Mouse (Mus musculus): ENCODE data around the gene Tmem53. TPM values are rescaled to one million over a fixed set of nuclear protein-coding genes. Genes with fewer than 3 reads are reported as not detected.
"Not testable (repeated sequence)": the region's sequence is repeated elsewhere in the genome, so short reads cannot be mapped to it uniquely, and the experiment has no call there.

Gene Tmem53
- polyA plus RNA-seq, 1 experiment from 2014 or later, result 7.3 TPM

DNA sequence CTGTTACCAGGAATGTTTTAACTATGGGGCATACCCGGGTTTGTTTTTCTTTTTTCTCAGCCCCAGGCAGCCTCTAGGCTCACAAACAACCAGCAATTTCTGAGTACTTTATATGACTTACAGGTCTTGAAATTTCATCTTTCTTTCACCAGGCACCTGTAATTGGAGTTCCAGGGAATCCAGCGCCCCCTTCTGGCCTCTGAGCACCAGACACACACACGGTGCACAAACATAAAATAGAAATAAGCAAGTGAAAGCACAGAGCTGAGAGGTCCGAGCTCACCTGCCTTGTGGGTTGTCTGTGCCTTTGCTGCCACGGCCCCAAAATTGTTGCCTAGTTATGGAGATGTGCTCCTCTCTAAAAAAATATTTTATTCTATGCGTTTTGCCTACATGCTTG lies 8.2 kb downstream of the Tmem53 start:
- not testable (repeated sequence) for H3K4me2 ChIP-seq (ENCODE audit: low read depth, low read length); H3K9me3 ChIP-seq (ENCODE audit: control insufficient read depth, low read length); ATAC-seq (ENCODE audit: low read depth); H3K36me3 ChIP-seq (ENCODE audit: control insufficient read depth, insufficient read depth, low read length); H3K9ac ChIP-seq (replicated peaks; ENCODE audit: low read depth, low read length); H3K27me3 ChIP-seq (ENCODE audit: control insufficient read depth, insufficient read depth, low read length); H3K4me3 ChIP-seq (ENCODE audit: low read depth, low read length); H3K4me1 ChIP-seq (ENCODE audit: control insufficient read depth, insufficient read depth, low read length); H3K27ac ChIP-seq (ENCODE audit: low read depth, low read length)
- WGBS, result 79% methylated on average over 6 of the region's 6 CpGs

DNA sequence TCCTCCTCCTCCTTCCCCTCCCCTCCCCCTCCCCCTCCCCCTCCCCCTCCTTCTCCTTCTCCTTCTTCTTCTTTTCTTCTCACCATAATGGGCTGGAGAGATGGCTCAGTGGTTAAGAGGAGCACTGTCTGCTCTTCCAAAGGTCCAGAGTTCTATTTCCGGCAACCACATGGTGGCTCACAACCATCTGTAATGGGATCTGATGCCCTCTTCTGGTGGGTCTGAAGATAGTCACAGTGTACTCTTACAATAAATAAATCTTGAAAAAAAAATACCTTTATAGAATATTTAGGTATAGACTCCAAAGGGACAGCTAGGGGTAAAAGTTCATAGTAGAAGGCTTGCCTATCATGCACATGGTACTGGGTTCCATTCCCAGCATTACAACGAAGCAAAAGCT lies 9.5 kb downstream of the Tmem53 start:
- Histone ChIP-seq H3K9ac (replicated peaks; ENCODE audit: low read depth, low read length) (no peak overlapping the region), H3K27me3 (ENCODE audit: control insufficient read depth, insufficient read depth, low read length) (no peaks in the 10 kb centered on the region), H3K4me3 (ENCODE audit: low read depth, low read length) (no peak overlapping the region), H3K4me1 (ENCODE audit: control insufficient read depth, insufficient read depth, low read length) (no peaks in the 10 kb centered on the region), H3K36me3 (ENCODE audit: control insufficient read depth, insufficient read depth, low read length) (no peaks in the 10 kb centered on the region), H3K9me3 (ENCODE audit: control insufficient read depth, low read length) (no peaks in the 10 kb centered on the region), H3K4me2 (ENCODE audit: low read depth, low read length) (no peak overlapping the region), H3K27ac (ENCODE audit: low read depth, low read length) (no peak overlapping the region)
- WGBS, result 88% methylated on average over 2 of the region's 2 CpGs
- no peak for ATAC-seq (ENCODE audit: low read depth)

DNA sequence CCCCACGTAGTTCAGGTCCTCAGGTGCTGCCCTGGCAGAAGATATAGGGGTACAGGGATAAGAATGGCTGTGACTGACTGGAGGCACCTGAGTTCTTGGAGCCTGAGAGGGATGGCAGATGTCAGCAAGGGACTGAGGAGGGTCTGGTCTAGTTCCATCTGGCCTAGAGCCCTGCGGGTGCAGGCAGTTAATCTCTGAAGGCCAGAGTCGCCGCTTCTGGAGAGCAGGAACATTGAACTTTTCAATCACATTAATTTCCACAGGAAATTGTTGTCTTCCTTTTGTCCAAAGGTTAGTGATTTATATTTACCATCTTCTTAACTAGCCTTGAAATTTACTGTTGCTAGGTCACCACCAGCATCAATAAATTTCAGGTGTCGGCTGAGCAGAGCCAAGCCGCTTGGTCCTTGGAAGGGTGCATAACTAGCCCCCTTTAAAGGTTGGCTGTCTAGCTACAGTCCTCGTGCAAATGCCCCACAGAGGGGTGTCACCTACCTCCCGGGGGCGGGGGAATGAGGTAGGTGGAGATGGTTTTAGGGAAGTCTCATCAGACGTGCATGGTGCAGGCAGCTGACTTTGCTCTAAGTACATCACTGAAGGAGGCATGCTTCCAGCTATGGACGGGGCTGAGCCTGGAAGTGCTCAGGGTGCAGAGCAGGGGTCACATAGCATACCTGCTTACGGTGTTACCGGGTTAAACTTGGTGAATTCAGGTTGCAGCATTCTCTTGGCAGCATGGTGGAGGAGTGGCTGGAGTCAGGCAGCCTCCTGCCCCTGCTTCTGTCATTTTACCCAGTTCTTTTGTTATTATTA lies 10.6 kb downstream of the Tmem53 start:
- peak; percentile 31; the same call in 1 of the 2 replicates for ATAC-seq (ENCODE audit: low read depth)
- H3K9ac ChIP-seq (replicated peaks; ENCODE audit: low read depth, low read length), result no peak overlapping the region
- H3K4me2 ChIP-seq (ENCODE audit: low read depth, low read length), result no peak overlapping the region
- H3K27me3 ChIP-seq (ENCODE audit: control insufficient read depth, insufficient read depth, low read length), result no peaks in the 10 kb centered on the region
- WGBS, result 42% methylated on average over 13 of the region's 13 CpGs
- no peak overlapping the region for H3K4me3 ChIP-seq (ENCODE audit: low read depth, low read length)
- H3K27ac ChIP-seq (ENCODE audit: low read depth, low read length), result no peak overlapping the region
- no peaks in the 10 kb centered on the region for H3K36me3 ChIP-seq (ENCODE audit: control insufficient read depth, insufficient read depth, low read length)
- H3K4me1 ChIP-seq (ENCODE audit: control insufficient read depth, insufficient read depth, low read length), result no peaks in the 10 kb centered on the region
- no peaks in the 10 kb centered on the region for H3K9me3 ChIP-seq (ENCODE audit: control insufficient read depth, low read length)

DNA sequence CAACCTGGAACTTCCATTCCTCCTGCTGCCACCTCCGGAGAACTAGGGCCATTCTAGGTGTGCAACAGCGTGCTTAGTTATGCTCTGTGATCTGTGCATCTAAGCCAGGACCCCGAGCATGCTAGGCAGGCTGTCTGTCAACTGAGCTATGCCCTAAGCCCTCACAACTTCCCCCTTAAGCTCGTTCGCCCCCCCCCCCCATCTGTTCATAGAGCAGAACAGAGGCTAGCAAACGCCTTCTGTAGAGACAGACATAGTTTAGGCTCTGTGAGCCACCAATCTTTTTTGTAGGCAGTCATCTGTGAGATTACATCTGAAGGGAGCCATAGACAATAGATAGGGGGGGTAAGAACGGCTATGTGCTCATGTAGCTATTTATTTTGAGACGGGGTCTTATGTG lies 11.2 kb downstream of the Tmem53 start:
- H3K9me3 ChIP-seq (ENCODE audit: control insufficient read depth, low read length), result no peaks in the 10 kb centered on the region
- no peaks in the 10 kb centered on the region for H3K27me3 ChIP-seq (ENCODE audit: control insufficient read depth, insufficient read depth, low read length)
- 61% methylated on average over 8 of the region's 8 CpGs for WGBS
- H3K9ac ChIP-seq (replicated peaks; ENCODE audit: low read depth, low read length), result no peak overlapping the region
- no peaks in the 10 kb centered on the region for H3K4me1 ChIP-seq (ENCODE audit: control insufficient read depth, insufficient read depth, low read length)
- no peaks in the 10 kb centered on the region for H3K36me3 ChIP-seq (ENCODE audit: control insufficient read depth, insufficient read depth, low read length)
- H3K27ac ChIP-seq (ENCODE audit: low read depth, low read length), result no peak overlapping the region
- ATAC-seq (ENCODE audit: low read depth), result no peak
- no peak overlapping the region for H3K4me3 ChIP-seq (ENCODE audit: low read depth, low read length)
- no peak overlapping the region for H3K4me2 ChIP-seq (ENCODE audit: low read depth, low read length)

DNA sequence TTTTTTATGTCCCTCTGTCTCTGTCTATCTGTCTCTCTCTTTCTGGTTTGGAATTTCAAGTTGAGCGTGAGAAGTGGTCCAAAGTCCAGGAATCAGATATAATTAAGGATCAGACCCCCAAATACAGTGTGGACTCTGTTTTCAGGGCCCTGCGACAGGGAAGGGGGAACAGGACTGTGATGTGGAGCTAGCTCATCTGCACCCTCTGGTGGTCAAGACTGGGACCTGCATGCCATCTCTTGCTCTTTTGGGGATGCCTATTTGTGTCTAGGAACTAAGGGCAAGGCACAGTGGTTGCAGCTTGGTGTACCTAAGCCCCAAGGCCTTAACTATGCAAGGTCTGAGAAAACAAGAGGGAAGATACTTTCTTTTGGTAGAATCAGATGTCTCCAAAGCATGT lies 15.5 kb downstream of the Tmem53 start:
- H3K4me1 ChIP-seq (ENCODE audit: control insufficient read depth, insufficient read depth, low read length), result no peaks in the 10 kb centered on the region
- no peak overlapping the region for H3K4me2 ChIP-seq (ENCODE audit: low read depth, low read length)
- H3K9me3 ChIP-seq (ENCODE audit: control insufficient read depth, low read length), result no peaks in the 10 kb centered on the region
- WGBS, result 7% methylated on average over 2 of the region's 2 CpGs
- no peaks in the 10 kb centered on the region for H3K27me3 ChIP-seq (ENCODE audit: control insufficient read depth, insufficient read depth, low read length)
- peaks cover 6% of the 10 kb centered on the region; the same call in 1 of the 2 replicates for H3K36me3 ChIP-seq (ENCODE audit: control insufficient read depth, insufficient read depth, low read length)
- no peak overlapping the region for H3K27ac ChIP-seq (ENCODE audit: low read depth, low read length)
- no peak overlapping the region for H3K9ac ChIP-seq (replicated peaks; ENCODE audit: low read depth, low read length)
- ATAC-seq (ENCODE audit: low read depth), result no peak
- no peak overlapping the region for H3K4me3 ChIP-seq (ENCODE audit: low read depth, low read length)

DNA sequence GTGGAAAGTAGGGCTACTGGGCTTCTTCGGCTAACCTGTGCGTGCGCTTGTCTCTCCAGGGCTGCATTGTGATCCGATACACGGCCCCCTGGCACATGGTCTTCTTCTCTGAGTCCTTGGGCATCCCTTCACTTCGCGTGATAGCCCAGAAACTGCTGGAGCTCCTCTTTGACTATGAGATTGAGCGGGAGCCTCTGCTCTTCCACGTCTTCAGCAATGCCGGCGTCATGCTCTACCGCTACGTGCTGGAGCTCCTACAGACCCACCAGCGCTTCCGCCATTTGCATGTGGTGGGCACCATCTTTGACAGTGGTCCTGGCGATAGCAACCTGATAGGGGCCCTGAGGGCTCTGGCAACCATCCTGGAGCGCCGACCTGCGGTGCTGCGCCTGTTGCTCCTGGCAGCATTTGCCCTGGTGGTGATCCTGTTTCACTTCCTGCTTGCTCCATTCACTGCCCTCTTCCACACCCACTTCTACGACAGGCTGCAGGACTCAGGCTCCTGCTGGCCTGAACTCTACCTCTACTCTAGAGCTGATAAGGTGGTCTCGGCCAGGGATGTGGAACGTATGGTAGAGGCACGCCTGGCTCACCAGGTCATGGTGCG lies 16.2 kb downstream of the Tmem53 start:
- Histone ChIP-seq H3K27me3 (ENCODE audit: control insufficient read depth, insufficient read depth, low read length) (no peaks in the 10 kb centered on the region), H3K4me2 (ENCODE audit: low read depth, low read length) (no peak overlapping the region), H3K9me3 (ENCODE audit: control insufficient read depth, low read length) (no peaks in the 10 kb centered on the region), H3K36me3 (ENCODE audit: control insufficient read depth, insufficient read depth, low read length) (peaks cover 13% of the 10 kb centered on the region; the same call in 1 of the 2 replicates), H3K9ac (replicated peaks; ENCODE audit: low read depth, low read length) (no peak overlapping the region), H3K4me3 (ENCODE audit: low read depth, low read length) (no peak overlapping the region), H3K27ac (ENCODE audit: low read depth, low read length) (no peak overlapping the region), H3K4me1 (ENCODE audit: control insufficient read depth, insufficient read depth, low read length) (0 out of 2 replicates have a peak, but pooled peaks cover 3% of the 10 kb centered on the region)
- no peak for ATAC-seq (ENCODE audit: low read depth)
- WGBS, result 89% methylated on average over 25 of the region's 25 CpGs

DNA sequence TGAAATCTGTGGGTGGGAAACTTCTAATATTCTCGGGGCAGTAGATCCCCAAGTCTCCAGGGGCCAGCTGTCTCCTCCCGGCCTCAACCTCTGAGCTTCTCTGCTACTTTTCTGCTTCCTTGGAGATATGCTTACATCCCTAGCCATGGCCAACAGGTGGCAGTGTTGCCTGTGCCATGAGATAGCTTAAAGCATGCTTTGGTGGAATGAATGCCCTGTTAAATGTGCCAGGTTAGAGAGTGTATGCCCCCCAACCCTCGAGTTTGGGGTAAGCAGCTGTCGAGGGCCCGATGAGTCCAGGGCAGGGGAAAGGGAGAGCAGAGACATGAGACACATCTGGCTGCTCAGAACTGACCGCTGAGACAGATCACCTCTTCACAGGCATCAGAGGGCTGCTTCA lies 18.5 kb downstream of the Tmem53 start:
- Histone ChIP-seq H3K9ac (replicated peaks; ENCODE audit: low read depth, low read length) (no peak overlapping the region), H3K9me3 (ENCODE audit: control insufficient read depth, low read length) (no peaks in the 10 kb centered on the region), H3K36me3 (ENCODE audit: control insufficient read depth, insufficient read depth, low read length) (peaks cover 20% of the 10 kb centered on the region; the same call in 1 of the 2 replicates), H3K4me1 (ENCODE audit: control insufficient read depth, insufficient read depth, low read length) (0 out of 2 replicates have a peak, but pooled peaks cover 5% of the 10 kb centered on the region), H3K27ac (ENCODE audit: low read depth, low read length) (no peak overlapping the region), H3K27me3 (ENCODE audit: control insufficient read depth, insufficient read depth, low read length) (no peaks in the 10 kb centered on the region), H3K4me3 (ENCODE audit: low read depth, low read length) (no peak overlapping the region), H3K4me2 (ENCODE audit: low read depth, low read length) (no peak overlapping the region)
- peak; percentile 32; the same call in 1 of the 2 replicates for ATAC-seq (ENCODE audit: low read depth)
- 9% methylated on average over 6 of the region's 6 CpGs for WGBS

DNA sequence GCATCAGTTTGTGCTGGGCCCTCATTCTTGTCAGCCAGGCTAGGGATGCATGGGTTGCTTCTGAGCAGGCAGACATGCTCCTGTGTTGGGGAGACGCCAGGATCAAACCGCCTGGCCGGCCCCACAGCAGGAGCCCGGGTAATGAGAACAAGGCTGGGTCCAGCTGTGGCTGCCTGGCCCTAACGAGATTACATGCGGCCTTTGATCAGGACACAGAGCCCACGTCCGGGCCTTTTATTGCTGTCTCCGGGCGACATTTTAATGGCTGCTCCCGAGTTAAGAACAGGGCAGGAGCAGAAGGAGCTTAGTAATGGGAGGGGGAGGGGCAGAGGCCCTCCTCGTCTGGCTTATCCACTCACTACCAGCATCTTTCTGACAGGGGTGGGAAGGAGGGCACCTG lies 20.7 kb downstream of the Tmem53 start:
- Histone ChIP-seq H3K4me1 (ENCODE audit: control insufficient read depth, insufficient read depth, low read length) (peaks cover 11% of the 10 kb centered on the region; the same call in 1 of the 2 replicates), H3K27ac (ENCODE audit: low read depth, low read length) (no peak overlapping the region), H3K27me3 (ENCODE audit: control insufficient read depth, insufficient read depth, low read length) (no peaks in the 10 kb centered on the region), H3K36me3 (ENCODE audit: control insufficient read depth, insufficient read depth, low read length) (peaks cover 28% of the 10 kb centered on the region), H3K4me2 (ENCODE audit: low read depth, low read length) (no peak overlapping the region), H3K4me3 (ENCODE audit: low read depth, low read length) (no peak overlapping the region), H3K9me3 (ENCODE audit: control insufficient read depth, low read length) (no peaks in the 10 kb centered on the region), H3K9ac (replicated peaks; ENCODE audit: low read depth, low read length) (no peak overlapping the region)
- peak; percentile 26; the same call in 1 of the 2 replicates for ATAC-seq (ENCODE audit: low read depth)
- WGBS, result 3% methylated on average over 11 of the region's 12 CpGs

DNA sequence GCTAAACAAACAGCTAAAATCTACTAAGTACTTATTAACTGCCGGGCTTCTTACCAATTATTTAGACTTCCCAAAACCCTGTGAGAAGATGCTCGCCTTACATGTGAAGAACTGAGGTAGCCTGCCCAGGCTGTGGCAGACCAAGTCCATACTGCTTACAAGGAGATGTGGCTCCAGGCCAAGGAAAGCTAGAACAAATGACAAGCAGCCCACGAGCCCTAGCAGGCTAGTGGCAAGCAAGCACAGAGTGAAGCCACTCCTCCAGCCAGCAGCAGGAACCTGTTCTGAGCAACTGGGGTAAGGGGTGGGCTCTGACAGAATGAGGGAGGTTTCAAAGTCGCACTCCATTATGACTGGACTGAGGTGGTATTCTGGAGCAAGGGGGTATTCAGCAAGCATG lies 23.0 kb downstream of the Tmem53 start:
- Histone ChIP-seq H3K36me3 (ENCODE audit: control insufficient read depth, insufficient read depth, low read length) (peaks cover 31% of the 10 kb centered on the region), H3K27ac (ENCODE audit: low read depth, low read length) (no peak overlapping the region), H3K27me3 (ENCODE audit: control insufficient read depth, insufficient read depth, low read length) (no peaks in the 10 kb centered on the region), H3K9ac (replicated peaks; ENCODE audit: low read depth, low read length) (no peak overlapping the region), H3K9me3 (ENCODE audit: control insufficient read depth, low read length) (no peaks in the 10 kb centered on the region), H3K4me2 (ENCODE audit: low read depth, low read length) (no peak overlapping the region), H3K4me1 (ENCODE audit: control insufficient read depth, insufficient read depth, low read length) (peaks cover 11% of the 10 kb centered on the region; the same call in 1 of the 2 replicates), H3K4me3 (ENCODE audit: low read depth, low read length) (no peak overlapping the region)
- 93% methylated on average over 4 of the region's 4 CpGs for WGBS
- ATAC-seq (ENCODE audit: low read depth), result no peak

All from neural tube, embryonic 14.5 days (tissue).